Mouse (Mus musculus) gastrocnemius, adult 8-10 months (tissue): ENCODE results near the gene Zfp385a. TPM values are rescaled to one million over a fixed set of nuclear protein-coding genes. Genes with fewer than 3 reads are reported as not detected.
"Not testable (repeated sequence)": the region's sequence is repeated elsewhere in the genome, so short reads cannot be mapped to it uniquely, and the experiment has no call there.

Source experiments
- DNase-seq, 2 experiments: peaks; one replicate each; pipeline ENCODE4 v3.0.0; 2022; ENCODE audit warnings: low spot score in 2 of 2
- microRNA-seq: library from miRNA; unstranded; fragments of <30 nt; microRNA quantifications from one replicate; pipeline ENCODE4 v1.2.0, GENCODE M21; 2022
- total RNA-seq, 4 experiments: library from RNA; stranded (reverse); gene quantifications; 2 replicates each; pipeline ENCODE4 v1.2.4; 2022

The Zfp385a gene
- total RNA-seq, 4 experiments from 2014 or later = 5.7 to 6.4 (median 5.9) TPM

DNA sequence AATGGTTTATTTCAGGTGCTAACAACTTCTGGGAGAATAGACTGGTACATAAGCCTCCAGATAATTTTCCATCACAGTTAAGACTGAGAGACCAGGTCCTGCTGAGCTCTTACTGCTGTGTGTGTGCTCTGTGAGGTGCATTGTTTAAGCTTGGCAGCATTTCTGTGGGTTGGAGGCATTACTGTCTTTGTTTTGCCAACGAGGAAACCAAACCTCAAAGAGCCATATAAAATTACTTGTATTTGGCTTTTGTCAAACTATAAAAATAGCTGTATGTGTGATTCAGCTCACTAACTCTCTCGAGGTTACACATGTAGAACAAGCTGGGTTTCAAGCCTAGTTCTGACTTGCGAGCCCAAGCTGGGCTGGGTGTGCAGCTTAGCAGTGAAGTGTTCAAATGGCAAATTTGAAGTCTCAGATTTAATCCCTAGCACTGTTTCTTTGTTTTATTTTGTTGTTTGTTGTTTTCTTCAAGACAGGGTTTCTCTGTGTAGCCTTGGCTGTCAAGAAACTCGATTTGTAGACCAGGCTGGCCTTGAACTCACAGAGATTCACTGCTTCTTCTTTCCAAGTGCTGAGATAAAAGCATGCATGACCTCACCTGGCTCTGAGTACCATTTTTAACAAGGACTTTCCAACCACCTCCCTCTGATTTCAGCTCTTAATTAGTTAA lies 47.1 kb downstream of the Zfp385a start:
- no peak for DNase-seq

DNA sequence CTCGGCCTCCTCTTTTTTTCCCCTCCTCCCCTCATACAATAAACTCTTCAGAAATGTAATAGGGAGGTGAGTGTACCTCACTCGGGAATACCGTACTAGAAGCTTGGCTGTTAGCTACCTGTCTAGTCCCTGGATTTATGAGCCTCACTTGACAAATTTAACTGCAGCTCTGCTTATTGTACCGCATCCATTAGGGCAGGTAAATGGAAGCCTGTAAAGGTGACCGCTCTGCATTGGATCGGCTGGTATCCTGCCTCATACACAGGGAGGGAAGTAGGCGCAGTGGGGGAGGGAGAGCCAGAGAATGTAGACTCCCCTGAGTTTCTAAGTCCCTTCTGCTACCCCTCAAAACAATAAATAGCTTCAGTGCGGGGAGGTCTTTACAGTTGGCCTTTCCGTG lies 49.0 kb downstream of the Zfp385a start:
- DNase-seq = no peak

DNA sequence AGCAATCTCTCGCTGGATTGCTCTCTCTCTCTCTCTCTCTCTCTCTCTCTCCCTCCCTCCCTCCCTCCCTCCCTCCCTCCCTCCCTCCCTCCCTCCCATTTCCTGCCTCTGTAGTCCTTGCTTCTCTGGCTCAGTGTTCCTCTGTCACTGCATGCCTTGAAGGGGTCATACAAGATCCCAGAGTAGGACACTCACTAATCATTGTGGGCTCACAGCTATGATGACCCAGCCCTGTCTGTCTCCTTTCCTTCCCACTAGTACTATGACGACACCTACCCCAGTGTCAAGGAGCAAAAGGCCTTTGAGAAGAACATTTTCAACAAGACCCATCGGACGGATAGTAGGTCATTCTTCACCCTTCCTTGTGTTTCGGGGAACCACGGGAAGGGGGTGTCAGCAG lies 49.5 kb downstream of the Zfp385a start:
- no peak for DNase-seq

DNA sequence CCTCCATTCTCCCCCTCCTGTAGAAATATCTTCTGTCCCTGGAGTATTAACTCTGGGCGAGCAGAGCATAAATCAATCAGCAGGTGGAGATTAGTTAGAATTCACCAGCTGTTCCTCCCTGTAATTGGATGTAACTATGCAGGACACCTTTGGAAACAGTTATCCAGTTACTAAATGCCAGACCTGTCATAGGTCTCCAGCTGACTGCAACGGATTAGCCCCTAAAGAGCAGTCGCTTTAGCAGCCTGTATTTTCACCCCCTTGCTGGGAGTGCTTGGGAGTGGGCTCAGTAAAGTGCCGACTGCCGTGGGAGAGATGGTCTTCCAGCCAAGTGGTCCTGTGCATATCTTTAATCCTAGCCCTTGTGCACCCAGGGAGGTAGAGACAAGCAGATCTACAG lies 50.3 kb downstream of the Zfp385a start:
- DNase-seq = no peak

DNA sequence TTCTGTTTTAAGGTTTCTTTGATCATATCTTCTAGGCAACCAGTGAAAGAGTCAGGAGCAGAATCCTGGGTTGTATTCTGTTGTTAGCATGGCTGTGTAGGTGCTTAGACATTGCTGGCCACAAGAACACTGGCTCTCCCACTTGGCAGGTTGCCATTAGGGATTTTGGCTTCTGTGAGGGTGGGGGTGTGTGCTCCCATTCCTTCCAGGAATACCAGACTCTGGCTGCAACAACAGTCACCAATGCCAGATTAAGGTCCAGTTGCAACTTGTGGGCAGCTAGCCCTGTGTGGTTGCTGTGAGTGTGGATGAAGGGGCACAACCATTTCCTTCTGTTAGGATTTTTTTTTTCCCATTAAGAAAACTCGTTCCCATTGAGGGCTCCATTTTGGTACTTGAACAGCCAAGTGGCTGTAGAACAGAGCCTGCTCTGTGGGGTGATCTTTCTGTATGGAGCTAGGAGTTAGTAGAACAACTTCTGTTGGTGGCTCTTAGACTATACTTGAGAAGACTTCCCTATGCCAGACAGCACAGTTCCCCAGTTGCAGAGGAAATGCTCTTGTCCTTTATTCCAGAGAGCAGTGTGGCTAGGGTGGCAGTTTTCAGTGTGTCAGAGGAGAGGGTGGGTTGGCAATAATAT lies 54.0 kb downstream of the Zfp385a start:
- DNase-seq = peak; percentile 44 to 52

DNA sequence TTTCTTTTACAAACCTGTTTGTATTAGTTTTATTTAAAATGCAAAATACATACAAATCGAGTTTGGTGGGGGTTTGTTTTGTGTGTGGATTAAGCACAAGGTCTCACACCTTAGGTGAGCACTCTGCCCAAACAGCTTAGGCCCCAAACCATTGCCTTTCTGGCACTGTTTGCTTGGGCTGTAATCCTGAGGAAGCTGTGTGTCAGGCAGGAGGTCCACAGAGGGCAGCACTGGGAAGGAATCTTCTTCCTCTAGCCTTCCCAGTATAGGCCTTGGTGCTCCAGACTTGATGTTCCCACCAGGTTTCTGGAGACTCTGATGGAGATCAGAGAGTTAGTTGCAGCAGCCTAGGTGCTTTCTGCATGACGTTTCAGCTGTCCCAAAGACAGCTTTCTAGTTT lies 55.2 kb downstream of the Zfp385a start:
- no peak for DNase-seq

DNA sequence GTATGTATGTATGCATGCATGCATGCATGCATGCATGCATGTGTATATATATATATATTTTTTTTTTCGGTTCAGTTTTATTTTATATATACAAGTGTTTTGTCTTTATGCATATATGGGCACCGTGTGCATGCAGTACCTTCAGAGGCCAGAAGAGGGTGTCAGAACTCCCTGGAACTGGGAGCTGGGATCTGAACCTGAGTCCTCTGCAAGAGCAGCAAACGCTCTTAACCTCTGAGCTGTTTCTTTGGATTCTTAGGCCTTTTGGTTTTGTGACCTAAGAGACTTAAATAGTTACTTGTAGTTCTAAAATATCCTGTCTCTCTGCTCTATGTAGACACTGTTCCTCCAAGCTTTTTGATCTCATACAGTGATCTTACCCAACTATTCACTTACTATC lies 55.8 kb downstream of the Zfp385a start:
- peak in 1 of 2 experiments; percentile 33 for DNase-seq

DNA sequence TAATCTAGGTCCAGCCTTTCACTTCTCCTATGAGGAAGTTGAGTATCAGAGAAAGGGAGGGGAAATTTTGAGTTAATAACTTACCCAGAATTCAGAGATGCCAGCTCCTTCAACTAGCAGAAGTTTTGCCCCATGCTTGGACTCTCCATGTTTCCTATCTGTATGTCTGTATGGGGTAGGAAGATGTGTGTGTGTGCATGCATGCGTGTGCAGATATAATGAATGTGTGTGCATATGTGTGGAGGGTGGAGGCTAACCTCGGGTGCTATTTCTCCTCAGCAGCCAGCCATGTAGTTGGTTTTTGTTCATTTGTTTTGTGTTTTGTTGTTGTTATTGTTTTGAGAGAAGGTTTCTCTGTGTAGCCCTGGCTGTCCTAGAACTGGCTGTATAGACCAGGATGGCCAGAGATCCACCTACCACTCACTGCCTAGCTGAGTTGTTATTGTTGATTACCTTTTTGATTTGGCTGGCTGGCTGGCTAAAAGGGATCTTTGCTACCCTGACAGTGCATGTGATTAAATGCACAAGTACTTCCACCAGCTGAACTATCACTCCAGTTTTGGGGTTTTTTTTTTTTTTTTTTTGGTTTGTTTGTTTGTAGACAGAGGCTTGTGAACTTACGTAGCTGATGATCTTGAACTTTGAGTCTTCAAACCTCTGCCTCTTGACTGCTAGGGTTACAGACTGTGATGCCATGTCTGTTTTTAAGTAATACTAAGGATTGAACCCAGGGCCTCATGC lies 58.3 kb downstream of the Zfp385a start:
- no peak for DNase-seq

DNA sequence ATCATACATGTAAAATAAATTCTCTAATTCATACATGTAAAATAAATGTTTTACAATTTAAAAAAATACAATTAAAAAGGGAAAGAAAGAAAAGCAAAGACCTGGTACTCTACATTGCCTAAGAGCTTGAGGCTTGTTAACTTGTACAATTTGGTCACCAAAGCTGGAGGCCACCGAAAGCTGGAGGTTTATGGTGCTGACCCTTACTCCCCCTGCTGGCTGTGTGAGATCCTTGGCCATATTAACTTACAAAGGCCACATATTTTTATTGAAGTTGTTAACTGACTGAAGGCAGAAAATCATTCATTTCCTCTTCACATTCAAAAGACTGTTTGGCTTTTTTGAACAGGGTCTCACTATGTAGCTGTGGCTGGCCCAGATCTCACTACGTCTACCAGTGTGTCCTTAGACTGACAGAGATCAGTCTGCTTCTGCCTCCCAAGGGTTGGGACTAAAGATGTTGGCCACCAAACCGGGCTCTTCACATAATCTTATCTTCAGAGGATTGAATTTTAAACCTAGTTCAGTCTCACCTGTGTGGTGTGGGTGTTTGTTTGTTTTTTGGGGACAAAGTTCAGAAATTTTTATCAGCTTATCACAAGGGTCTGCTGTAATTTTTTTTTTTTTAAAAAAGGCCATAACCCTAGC lies 59.0 kb downstream of the Zfp385a start:
- no peak for DNase-seq

DNA sequence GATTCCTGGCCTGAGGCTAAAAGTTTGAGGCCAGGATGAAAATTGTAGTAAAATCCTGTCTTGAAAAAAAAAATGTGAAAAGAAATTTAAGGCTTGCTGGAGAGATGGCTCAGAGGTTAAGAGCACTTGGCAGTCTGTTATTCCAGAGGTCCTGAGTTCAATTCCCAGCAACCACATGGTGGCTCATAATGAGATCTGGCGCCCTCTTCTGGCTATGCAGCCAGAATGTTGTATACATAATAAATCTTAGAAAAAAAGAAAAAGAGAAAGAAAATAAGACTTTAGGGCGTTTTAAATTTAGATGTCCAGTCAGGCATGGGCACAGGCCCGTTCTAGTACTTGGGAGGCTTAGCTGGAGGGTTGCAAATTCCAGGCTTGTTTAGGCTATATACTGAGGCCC lies 60.1 kb downstream of the Zfp385a start:
- DNase-seq = no peak

DNA sequence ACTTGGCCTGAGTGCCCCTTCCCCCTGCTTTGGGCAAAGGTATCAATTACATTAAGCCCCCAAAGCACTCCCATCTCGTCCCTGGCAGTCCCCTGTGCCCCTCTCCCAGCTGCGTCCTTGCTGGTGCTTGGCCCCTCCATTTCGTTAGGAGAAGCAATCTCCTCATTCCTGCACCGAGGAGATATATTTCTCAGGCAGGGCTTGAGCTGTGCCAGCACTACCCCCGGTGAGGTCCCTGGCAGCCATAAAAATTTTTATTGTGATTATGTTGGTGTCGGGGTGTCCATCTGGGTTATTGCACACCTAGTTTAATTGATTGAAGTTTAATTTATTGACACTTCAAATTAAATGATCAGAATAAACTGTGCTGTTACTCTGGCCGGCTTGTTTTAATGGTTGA lies 61.9 kb downstream of the Zfp385a start:
- DNase-seq = no peak

DNA sequence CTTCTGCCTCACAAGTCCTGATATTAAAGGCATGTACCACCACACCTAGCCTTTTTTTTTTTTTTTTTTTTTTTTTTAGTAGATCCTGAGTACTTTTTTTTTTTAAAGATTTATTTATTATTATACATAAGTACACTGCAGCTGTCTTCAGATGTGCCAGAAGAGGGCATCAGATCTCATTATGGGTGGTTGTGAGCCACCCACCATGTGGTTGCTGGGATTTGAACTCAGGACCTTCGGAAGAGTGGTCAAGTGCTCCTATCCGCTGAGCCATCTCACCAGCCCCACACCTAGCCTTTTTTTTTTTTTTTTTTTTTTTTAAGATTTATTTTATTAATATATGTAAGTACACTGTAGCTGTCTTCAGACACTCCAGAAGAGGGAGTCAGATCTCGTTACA lies 64.0 kb downstream of the Zfp385a start:
- DNase-seq = not testable (repeated sequence)

DNA sequence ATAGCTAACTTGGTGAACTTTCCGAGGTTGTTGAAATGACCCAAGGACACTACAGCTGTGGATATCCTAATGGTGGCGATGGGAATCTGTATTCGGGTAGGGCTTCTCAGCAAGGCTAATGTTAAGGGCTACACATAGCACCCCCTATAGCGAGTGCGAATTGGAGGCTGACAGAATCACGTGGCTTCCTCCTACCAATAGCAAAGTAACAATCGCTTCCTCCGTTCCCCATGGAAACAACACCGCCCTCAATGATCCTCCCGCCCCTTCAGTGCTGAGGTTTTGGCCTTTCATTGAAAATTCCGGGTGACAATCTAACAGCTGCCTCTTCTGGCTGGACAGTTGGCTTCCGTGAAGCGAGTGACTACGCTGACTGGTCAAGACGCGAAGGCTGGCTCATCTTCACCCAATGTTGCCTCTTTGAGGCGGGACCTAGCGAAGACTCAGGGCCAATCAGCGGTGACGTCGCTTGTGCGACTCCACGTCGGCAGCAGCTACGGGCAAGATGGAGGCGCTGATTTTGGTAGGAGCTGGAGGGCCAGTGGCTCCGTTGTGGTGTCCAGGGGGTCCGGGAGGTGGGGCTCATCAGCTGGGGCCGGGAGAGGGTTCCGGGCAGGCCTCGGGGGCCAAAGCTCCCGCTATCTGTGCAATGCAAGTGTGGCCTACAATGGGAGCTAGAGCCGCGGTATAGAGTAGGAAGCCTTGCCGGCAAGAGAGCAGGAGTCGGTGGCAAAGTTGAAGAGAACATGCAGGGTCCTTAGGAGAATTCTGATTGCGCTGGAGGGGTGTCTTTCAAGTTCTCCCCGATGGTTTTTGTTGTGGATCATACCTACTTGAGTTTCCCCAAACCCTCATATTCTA lies 67.2 kb downstream of the Zfp385a start, which contains the start of gene Copz1:
Gene Copz1, plus strand, starts transcription at position 296 of the 861 bp plus-strand sequence.
- DNase-seq = peak; percentile 94 to 96

DNA sequence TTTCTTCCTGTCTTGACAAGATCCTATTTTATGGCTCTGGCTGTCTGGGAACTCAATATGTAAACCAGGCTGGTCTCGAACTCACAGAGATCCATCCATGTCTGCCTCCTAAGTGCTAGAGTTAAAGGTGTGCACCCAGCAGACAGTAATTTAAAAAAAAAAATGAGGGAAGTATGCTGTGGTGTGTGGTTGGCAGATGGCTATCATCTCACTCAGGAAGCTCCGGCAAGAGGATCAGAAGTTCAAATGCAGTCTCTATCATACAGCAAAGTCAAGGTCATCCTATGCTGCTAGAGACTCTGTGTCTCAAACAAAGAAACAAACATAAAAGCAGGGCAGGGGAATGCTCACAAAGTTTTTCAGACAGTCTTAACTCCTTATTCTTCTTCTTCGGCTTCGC lies 71.0 kb downstream of the Zfp385a start:
- no peak for DNase-seq

DNA sequence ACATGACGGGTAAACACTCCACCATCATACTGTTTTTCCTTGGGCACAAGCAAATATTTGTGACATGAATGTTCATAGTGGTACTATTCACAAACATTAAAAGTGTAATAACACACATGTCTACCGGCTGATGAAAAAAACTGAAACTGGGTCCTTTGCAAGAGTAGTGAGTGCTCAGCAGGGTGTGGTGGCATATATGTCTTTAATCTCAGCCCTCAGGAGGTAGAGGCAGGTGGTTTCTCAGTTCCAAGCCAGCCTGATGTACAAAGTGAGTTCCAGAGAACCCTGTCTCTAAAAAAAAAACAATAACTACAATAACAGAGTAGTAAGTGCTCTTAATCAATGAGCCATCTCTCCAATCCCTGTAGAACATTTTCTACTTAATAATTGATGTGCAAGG lies 75.1 kb downstream of the Zfp385a start:
- no peak for DNase-seq

Small RNAs within 50 kb of the gene (microRNA-seq; reads per million reads assigned to microRNA genes)
- gene Mir148b (70.7 reads per million, percentile 45 among the genes with 10 or more reads in this experiment), gene Mir6963 (not detected)

Other genes starting within 250 kb of the Zfp385a start
- gene Smug1, start 173.0 kb downstream of the Zfp385a start, total RNA-seq = 10 to 100 TPM in 3 of 4 experiments, 1 to 10 TPM in 1; 10.0 to 19.3 (median 12.3) TPM
- 10 to 100 TPM; 25.0 to 34.2 (median 28.9) TPM for gene Cbx5, start 100.3 kb downstream of the Zfp385a start, total RNA-seq
- gene Hnrnpa1, start 99.7 kb downstream of the Zfp385a start, total RNA-seq = 100 to 1,000 TPM in 1 of 4 experiments, 10 to 100 TPM in 3; 82.7 to 111 (median 89.3) TPM
- gene Nfe2, start 81.7 kb downstream of the Zfp385a start, total RNA-seq = not detected
- 10 to 100 TPM; 34.7 to 39.4 (median 35.6) TPM for gene Copz1, start 67.4 kb downstream of the Zfp385a start, total RNA-seq
- not detected for gene Gpr84, start 29.5 kb downstream of the Zfp385a start, total RNA-seq
- gene Itga5, start 26.7 kb upstream of the Zfp385a start, total RNA-seq = 1 to 10 TPM; 4.0 to 4.9 (median 4.5) TPM
- not detected for gene Gtsf1, start 90.4 kb upstream of the Zfp385a start, total RNA-seq
- not detected for gene Gtsf2, start 108.4 kb upstream of the Zfp385a start, total RNA-seq
- gene Nckap1l, start 113.7 kb upstream of the Zfp385a start, total RNA-seq = 1 to 10 TPM in 1 of 4 experiments, under 1 TPM in 3; 0.27 to 1.0 (median 0.63) TPM
- under 1 TPM; 0.41 to 0.52 (median 0.46) TPM for gene Pde1b, start 162.9 kb upstream of the Zfp385a start, total RNA-seq
- 100 to 1,000 TPM in 2 of 4 experiments, 10 to 100 TPM in 2; 77.3 to 125 (median 101) TPM for gene Ppp1r1a, start 197.9 kb upstream of the Zfp385a start, total RNA-seq
- not detected for gene Glycam1, start 225.0 kb upstream of the Zfp385a start, total RNA-seq